Mouse (Mus musculus): ENCODE measurements around the gene Cdkn2d. TPM values are rescaled to one million over a fixed set of nuclear protein-coding genes. Genes with fewer than 3 reads are reported as not detected.
"Not testable (repeated sequence)": the region's sequence is repeated elsewhere in the genome, so short reads cannot be mapped to it uniquely, and the experiment has no call there.

Gene Cdkn2d
- polyA plus RNA-seq, 1 experiment = 11.6 TPM

DNA sequence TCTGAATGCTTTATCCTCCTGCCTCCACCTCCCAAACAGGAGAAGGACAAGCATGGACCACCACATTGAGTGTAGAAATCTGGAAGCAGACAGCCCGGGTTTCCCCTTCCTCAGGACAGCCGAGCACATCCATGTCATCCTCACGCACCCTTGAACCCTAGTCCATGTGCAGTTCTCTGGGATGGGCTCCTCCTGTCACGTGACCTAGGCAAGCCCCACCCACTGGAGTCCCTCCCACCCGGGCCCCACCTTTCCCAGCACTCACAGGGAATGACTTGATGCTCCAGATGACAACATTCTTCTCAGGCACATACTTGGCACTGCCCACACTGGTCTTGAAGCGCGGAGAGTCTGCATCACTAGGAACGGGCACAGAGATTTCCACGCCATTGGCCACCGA lies 7.8 kb upstream of the Cdkn2d start:
- no peak overlapping the region for H3K9ac ChIP-seq (ENCODE audit: low read depth, poor library complexity, severe bottlenecking)
- H3K4me1 ChIP-seq (ENCODE audit: control insufficient read depth, insufficient read depth, low read length) = no peaks in the 10 kb centered on the region
- no peak overlapping the region for H3K27ac ChIP-seq (ENCODE audit: insufficient read depth, low read length)
- H3K27me3 ChIP-seq (ENCODE audit: control insufficient read depth, insufficient read depth, low read length, poor library complexity, severe bottlenecking) = no peaks in the 10 kb centered on the region
- no peaks in the 10 kb centered on the region; the same call in 1 of the 2 replicates for H3K36me3 ChIP-seq (ENCODE audit: control insufficient read depth, insufficient read depth, low read length, poor library complexity, severe bottlenecking)
- no peak overlapping the region for H3K4me3 ChIP-seq (ENCODE audit: low read depth, low read length)
- no peak for TF ChIP-seq CTCF (IDR thresholded peaks at IDR 0.05; ENCODE audit: low read depth, low read length)
- TF ChIP-seq POLR2A (IDR thresholded peaks at IDR 0.05; ENCODE audit: insufficient read depth, low read length) = no peak
- TF ChIP-seq EP300 (IDR thresholded peaks at IDR 0.05; ENCODE audit: insufficient read depth, low read depth, low read length) = no peak
- no peaks in the 10 kb centered on the region for H3K9me3 ChIP-seq (replicated peaks; ENCODE audit: control insufficient read depth, insufficient read depth, low read length, poor library complexity, severe bottlenecking)

DNA sequence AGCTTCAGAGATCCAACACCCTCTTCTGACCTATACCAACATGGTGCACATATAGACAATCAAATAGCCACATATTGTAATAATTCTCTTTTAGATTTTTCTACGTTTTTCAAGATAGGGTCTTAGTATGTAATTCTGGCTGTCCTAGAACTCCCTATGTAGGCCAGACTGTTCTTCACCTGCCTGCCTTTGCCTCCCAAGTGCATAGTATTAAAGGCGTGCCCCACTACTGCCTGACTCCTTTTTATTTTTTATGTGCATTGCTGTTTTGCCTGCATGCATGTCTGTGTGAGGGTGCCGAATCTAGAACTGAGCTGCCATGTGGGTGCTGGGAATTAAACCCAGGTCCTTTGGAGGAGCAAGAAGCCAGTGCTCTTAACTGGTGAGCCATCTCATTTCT lies 1.1 kb upstream of the Cdkn2d start:
- Histone ChIP-seq H3K9me3 (replicated peaks; ENCODE audit: control insufficient read depth, insufficient read depth, low read length, poor library complexity, severe bottlenecking) (no peaks in the 10 kb centered on the region), H3K4me1 (ENCODE audit: control insufficient read depth, insufficient read depth, low read length) (no peaks in the 10 kb centered on the region), H3K36me3 (ENCODE audit: control insufficient read depth, insufficient read depth, low read length, poor library complexity, severe bottlenecking) (no peaks in the 10 kb centered on the region; the same call in 1 of the 2 replicates), H3K27me3 (ENCODE audit: control insufficient read depth, insufficient read depth, low read length, poor library complexity, severe bottlenecking) (no peaks in the 10 kb centered on the region), H3K27ac (ENCODE audit: insufficient read depth, low read length) (0 out of 2 replicates have a peak overlapping the region, but pooled peaks have one; percentile 48), H3K4me3 (ENCODE audit: low read depth, low read length) (peak overlapping the region; percentile 76), H3K9ac (ENCODE audit: low read depth, poor library complexity, severe bottlenecking) (peak overlapping the region; percentile 88)
- TF ChIP-seq EP300 (IDR thresholded peaks at IDR 0.05; ENCODE audit: insufficient read depth, low read depth, low read length) (no peak), CTCF (IDR thresholded peaks at IDR 0.05; ENCODE audit: low read depth, low read length) (no peak), POLR2A (IDR thresholded peaks at IDR 0.05; ENCODE audit: insufficient read depth, low read length) (no peak)

DNA sequence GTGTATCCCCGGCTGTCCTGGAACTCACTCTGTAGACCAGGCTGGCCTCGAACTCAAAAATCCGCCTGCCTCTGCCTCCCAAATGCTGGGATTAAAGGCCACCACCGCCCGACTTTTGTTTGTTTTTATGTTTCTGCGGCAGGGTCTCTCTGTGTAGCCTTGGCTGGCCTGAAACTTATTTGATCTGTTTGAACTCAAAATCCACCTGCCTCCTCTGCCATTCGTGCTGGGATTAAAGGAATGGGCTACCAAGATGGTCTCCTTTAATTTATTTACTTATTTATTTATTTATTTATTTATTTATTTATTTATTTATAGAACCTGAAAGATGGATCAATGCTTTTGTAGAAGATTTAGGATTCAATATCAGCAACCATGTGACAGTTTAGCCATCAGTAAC lies 661 bp upstream of the Cdkn2d start:
- not testable (repeated sequence) for H3K36me3 ChIP-seq (ENCODE audit: control insufficient read depth, insufficient read depth, low read length, poor library complexity, severe bottlenecking); H3K4me1 ChIP-seq (ENCODE audit: control insufficient read depth, insufficient read depth, low read length); H3K9me3 ChIP-seq (replicated peaks; ENCODE audit: control insufficient read depth, insufficient read depth, low read length, poor library complexity, severe bottlenecking); H3K27me3 ChIP-seq (ENCODE audit: control insufficient read depth, insufficient read depth, low read length, poor library complexity, severe bottlenecking)
- Histone ChIP-seq H3K9ac (ENCODE audit: low read depth, poor library complexity, severe bottlenecking) (peak overlapping the region; percentile 88), H3K27ac (ENCODE audit: insufficient read depth, low read length) (peak overlapping the region; percentile 97), H3K4me3 (ENCODE audit: low read depth, low read length) (peak overlapping the region; percentile 76)

DNA sequence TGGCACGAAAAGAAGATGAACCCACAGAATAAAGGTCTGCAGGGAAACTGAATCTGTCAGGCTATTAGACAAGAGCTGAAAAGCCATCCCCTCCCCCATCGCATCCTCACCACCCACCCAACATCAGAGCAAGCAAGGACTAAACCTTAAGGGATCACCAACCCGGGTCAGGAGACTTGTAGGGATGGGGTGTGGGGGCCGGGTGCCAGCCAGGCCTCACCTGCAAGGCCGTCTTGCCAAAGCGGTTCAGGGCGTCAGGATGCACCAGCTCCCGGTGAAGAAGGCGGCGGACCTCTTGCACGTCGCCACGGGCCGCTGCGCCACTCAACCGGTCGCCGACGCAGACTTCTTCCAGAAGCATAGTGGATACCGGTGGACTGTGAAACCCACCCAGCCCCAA lies 618 bp downstream of the Cdkn2d start:
- TF ChIP-seq EP300 (IDR thresholded peaks at IDR 0.05; ENCODE audit: insufficient read depth, low read depth, low read length) (no peak), POLR2A (IDR thresholded peaks at IDR 0.05; ENCODE audit: insufficient read depth, low read length) (no peak), CTCF (IDR thresholded peaks at IDR 0.05; ENCODE audit: low read depth, low read length) (no peak)
- Histone ChIP-seq H3K4me1 (ENCODE audit: control insufficient read depth, insufficient read depth, low read length) (no peaks in the 10 kb centered on the region), H3K36me3 (ENCODE audit: control insufficient read depth, insufficient read depth, low read length, poor library complexity, severe bottlenecking) (peaks cover 5% of the 10 kb centered on the region; the same call in 1 of the 2 replicates), H3K4me3 (ENCODE audit: low read depth, low read length) (peak overlapping the region; percentile 90), H3K9me3 (replicated peaks; ENCODE audit: control insufficient read depth, insufficient read depth, low read length, poor library complexity, severe bottlenecking) (no peaks in the 10 kb centered on the region), H3K27me3 (ENCODE audit: control insufficient read depth, insufficient read depth, low read length, poor library complexity, severe bottlenecking) (no peaks in the 10 kb centered on the region), H3K9ac (ENCODE audit: low read depth, poor library complexity, severe bottlenecking) (peak overlapping the region; percentile 65), H3K27ac (ENCODE audit: insufficient read depth, low read length) (no peak overlapping the region)

DNA sequence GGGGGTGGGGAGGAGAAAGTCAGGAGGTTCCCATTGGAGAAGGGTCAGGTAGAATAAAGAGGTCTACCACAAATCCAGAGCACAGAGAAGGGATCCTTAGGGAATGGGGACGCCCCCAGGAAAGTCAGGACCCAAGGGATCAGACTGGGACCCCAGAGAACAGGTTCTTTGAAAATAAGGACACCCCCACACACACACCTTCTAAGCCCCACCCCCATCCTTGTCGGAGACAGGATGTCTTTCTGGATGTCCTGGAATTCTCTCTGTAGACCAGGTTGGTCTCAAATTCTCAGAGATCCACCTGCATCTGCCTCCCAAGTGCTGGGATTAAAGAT lies 1.9 kb downstream of the Cdkn2d start:
- Histone ChIP-seq H3K36me3 (ENCODE audit: control insufficient read depth, insufficient read depth, low read length, poor library complexity, severe bottlenecking) (peaks cover 18% of the 10 kb centered on the region; the same call in 1 of the 2 replicates), H3K9ac (ENCODE audit: low read depth, poor library complexity, severe bottlenecking) (no peak overlapping the region), H3K27me3 (ENCODE audit: control insufficient read depth, insufficient read depth, low read length, poor library complexity, severe bottlenecking) (no peaks in the 10 kb centered on the region), H3K9me3 (replicated peaks; ENCODE audit: control insufficient read depth, insufficient read depth, low read length, poor library complexity, severe bottlenecking) (no peaks in the 10 kb centered on the region), H3K27ac (ENCODE audit: insufficient read depth, low read length) (no peak overlapping the region), H3K4me1 (ENCODE audit: control insufficient read depth, insufficient read depth, low read length) (no peaks in the 10 kb centered on the region), H3K4me3 (ENCODE audit: low read depth, low read length) (no peak overlapping the region)
- no peak for TF ChIP-seq CTCF (IDR thresholded peaks at IDR 0.05; ENCODE audit: low read depth, low read length)

DNA sequence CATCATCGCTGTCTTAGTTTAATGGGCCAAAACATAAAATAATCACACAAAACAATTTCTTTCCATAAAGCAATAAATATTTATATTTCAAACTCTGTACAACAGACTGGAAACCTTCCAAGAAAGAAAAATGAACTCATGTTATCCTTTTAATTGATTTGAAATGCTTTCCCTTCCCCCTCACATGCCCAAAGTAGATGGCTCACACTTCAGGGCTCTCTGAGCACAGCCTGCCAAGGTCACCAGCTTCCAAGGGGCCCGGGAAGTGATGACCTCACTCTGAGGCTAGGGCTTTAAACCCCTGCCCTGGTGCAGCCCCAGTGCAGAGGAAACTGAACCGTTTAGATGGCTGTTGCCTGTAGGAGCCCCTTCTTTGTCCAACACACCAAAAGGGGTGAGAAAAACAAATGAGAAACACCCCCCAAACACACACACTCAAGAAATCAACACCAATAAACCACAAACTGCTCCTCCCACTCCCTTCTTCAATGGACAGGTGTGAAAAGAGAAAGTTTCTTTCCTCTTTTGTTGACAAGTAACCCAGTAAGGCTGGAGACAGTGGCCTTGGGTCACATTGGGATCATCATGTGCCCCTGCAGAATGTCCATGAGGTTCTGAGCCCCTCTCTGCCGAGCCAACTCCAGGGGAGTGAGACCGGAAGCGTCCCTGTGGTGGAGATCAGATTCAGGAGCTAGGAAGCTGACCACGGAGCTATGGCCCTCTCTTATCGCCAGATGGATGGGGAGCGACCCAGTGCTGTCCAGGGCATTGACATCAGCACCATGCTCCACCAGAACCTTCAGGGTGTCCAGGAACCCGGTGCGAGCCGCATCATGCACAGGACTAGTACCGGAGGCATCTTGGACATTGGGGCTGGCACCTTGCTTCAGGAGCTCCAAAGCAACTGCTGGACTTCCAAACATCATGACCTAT lies 2.5 kb downstream of the Cdkn2d start:
- Histone ChIP-seq H3K36me3 (ENCODE audit: control insufficient read depth, insufficient read depth, low read length, poor library complexity, severe bottlenecking) (peaks cover 23% of the 10 kb centered on the region; the same call in 1 of the 2 replicates), H3K9ac (ENCODE audit: low read depth, poor library complexity, severe bottlenecking) (no peak overlapping the region), H3K27ac (ENCODE audit: insufficient read depth, low read length) (no peak overlapping the region), H3K4me1 (ENCODE audit: control insufficient read depth, insufficient read depth, low read length) (no peaks in the 10 kb centered on the region), H3K4me3 (ENCODE audit: low read depth, low read length) (peak overlapping the region; percentile 49; the same call in 1 of the 2 replicates), H3K27me3 (ENCODE audit: control insufficient read depth, insufficient read depth, low read length, poor library complexity, severe bottlenecking) (no peaks in the 10 kb centered on the region), H3K9me3 (replicated peaks; ENCODE audit: control insufficient read depth, insufficient read depth, low read length, poor library complexity, severe bottlenecking) (no peaks in the 10 kb centered on the region)
- TF ChIP-seq CTCF (IDR thresholded peaks at IDR 0.05; ENCODE audit: low read depth, low read length) = no peak
- no peak for TF ChIP-seq POLR2A (IDR thresholded peaks at IDR 0.05; ENCODE audit: insufficient read depth, low read length)
- TF ChIP-seq EP300 (IDR thresholded peaks at IDR 0.05; ENCODE audit: insufficient read depth, low read depth, low read length) = no peak

Data from ES-Bruce4 (cell line).